Mouse (Mus musculus) embryo, embryonic 9.5 days (tissue): Measurements from ENCODE around the gene Apoc2.
"Not testable (repeated sequence)": the region's sequence is repeated elsewhere in the genome, so short reads cannot be mapped to it uniquely, and the experiment has no call there.

Source experiments
- DNase-seq: peaks from one replicate; pipeline ENCODE4 v3.0.0-alpha.2; 2017; ENCODE audit errors: extremely low spot score

Apoc2 gene

GRCm38 (mm10) chr7:19698907-19699826 lies 21.4 kb upstream of the Apoc2 start, which contains the start of gene Apoe:
Gene Apoe (minus strand): TSS chr7:19699188.
- DNase-seq, result peak; percentile 69

- peak; percentile 55 for DNase-seq
These were observed 20.5 kb upstream of the Apoc2 start for GRCm38 (mm10) chr7:19697949-19698906.

GRCm38 (mm10) chr7:19696336-19696873 lies 18.7 kb upstream of the Apoc2 start:
- no peak for DNase-seq

GRCm38 (mm10) chr7:19695881-19696280 lies 18.1 kb upstream of the Apoc2 start:
- DNase-seq, result no peak

GRCm38 (mm10) chr7:19695213-19695594 lies 17.5 kb upstream of the Apoc2 start:
- no peak for DNase-seq

- DNase-seq, result no peak
These were observed 16.8 kb upstream of the Apoc2 start for GRCm38 (mm10) chr7:19694336-19695212.

GRCm38 (mm10) chr7:19693421-19693820 lies 15.7 kb upstream of the Apoc2 start:
- DNase-seq, result no peak

GRCm38 (mm10) chr7:19691873-19692865 lies 14.4 kb upstream of the Apoc2 start, which contains the start of gene Apoc1:
Gene Apoc1 (minus strand): TSS chr7:19692660.
- DNase-seq, result no peak

GRCm38 (mm10) chr7:19691434-19691833 lies 13.7 kb upstream of the Apoc2 start:
- no peak for DNase-seq

- no peak for DNase-seq
These were observed 13.1 kb upstream of the Apoc2 start for GRCm38 (mm10) chr7:19690845-19691244.

GRCm38 (mm10) chr7:19688611-19689010 lies 10.9 kb upstream of the Apoc2 start:
- DNase-seq, result no peak

- DNase-seq, result no peak
These were observed 10.4 kb upstream of the Apoc2 start for GRCm38 (mm10) chr7:19688101-19688500.

- DNase-seq, result not testable (repeated sequence)
These were observed 9.3 kb upstream of the Apoc2 start for GRCm38 (mm10) chr7:19686927-19687583.

GRCm38 (mm10) chr7:19686521-19686920 lies 8.8 kb upstream of the Apoc2 start:
- DNase-seq, result no peak

- no peak for DNase-seq
These were observed 7.6 kb upstream of the Apoc2 start for GRCm38 (mm10) chr7:19685374-19685773.

GRCm38 (mm10) chr7:19683771-19684201 lies 6.0 kb upstream of the Apoc2 start:
- no peak for DNase-seq

GRCm38 (mm10) chr7:19682979-19683378 lies 5.2 kb upstream of the Apoc2 start:
- DNase-seq, result no peak

GRCm38 (mm10) chr7:19681202-19681694 lies 3.5 kb upstream of the Apoc2 start, which contains the start of the genes Gm44805 and Apoc4:
Gene Gm44805 (minus strand): TSS chr7:19681423.
Gene Apoc4 (minus strand): TSS chr7:19681479.
- DNase-seq, result no peak

GRCm38 (mm10) chr7:19680702-19681101 lies 3.0 kb upstream of the Apoc2 start:
- no peak for DNase-seq
